Mouse (Mus musculus) spleen, postnatal 10 days (tissue): ENCODE measurements at regions not wholly inside any gene's neighbourhood (a gene's known extent, or its start where the extent isn't known, plus 50 kb on each side); places are given as distances from the start of the nearest gene placed in this dataset.

Source experiments
- DNase-seq, 2 experiments: peaks; one replicate each; pipeline ENCODE4 v3.0.0; 2021 to 2022; ENCODE audit warnings: low spot score in 2 of 2

- DNase-seq, result no peak
Observed at GRCm38 (mm10) chr7:36829710-36830109, 131.8 kb downstream of the Tshz3 start.

DNA sequence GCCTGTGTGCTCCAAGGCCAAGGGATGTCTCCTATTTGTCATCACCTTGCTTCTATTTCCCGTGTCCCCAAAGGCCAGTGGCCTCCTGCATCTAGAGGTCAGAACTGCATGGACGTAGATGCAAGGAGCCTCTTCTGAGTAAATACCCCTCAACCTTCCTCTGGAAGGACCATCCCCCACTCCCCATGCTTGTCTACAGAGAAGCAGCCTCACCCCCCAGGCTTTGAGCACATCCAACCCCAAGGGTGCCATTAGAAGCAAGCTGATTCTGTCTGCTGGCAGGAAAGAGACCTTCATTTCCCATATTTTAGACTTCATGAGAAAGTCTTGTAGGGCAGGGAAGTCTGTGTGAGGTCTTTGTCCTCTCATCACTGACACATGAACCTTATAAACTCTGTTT lies 132.2 kb downstream of the Tshz3 start:
- no peak for DNase-seq

GRCm38 (mm10) chr7:36848279-36848678 lies 150.4 kb downstream of the Tshz3 start:
- no peak for DNase-seq

GRCm38 (mm10) chr7:36851275-36851889 lies 153.5 kb downstream of the Tshz3 start:
- no peak for DNase-seq

GRCm38 (mm10) chr7:36854308-36854707 lies 156.4 kb downstream of the Tshz3 start:
- DNase-seq, result no peak

DNA sequence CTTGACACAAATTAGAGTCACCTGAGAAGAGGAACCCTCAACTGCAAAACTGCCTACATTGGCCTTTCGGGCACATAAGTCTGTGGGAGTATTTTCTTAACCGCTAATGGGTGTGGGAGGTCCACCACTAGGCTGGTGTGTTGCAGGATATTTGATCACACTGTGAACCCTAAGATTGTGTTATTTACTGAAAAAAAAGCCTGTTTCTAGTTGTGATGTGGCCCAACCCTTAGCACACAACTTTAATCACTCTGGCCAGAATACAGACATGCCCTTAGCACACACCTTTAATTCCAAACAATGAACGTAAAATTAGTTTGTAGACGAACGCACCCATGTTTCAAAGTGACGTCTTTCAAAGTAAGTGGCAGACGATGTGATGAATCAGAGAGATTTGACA lies 161.5 kb downstream of the Tshz3 start:
- DNase-seq, result no peak

DNA sequence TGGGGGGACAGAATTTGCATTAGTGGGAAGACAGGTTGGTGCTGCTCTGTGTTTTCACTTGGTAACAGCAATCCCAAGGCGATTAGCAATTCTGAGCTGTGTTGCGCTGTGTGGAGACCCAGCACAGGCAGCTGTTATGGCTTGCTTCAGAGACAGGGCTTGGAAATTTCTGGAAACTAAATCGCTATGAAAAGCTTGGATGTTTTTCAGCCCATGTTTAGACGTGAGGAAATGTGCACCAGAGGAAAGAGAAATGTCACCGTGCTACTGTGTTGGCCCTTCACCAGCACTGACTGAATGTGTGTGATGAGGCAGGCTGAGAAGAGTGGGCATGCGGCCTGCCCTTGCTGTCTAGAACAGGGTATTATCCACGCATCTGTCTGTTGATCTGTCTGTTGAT lies 164.6 kb downstream of the Tshz3 start:
- DNase-seq, result no peak

DNA sequence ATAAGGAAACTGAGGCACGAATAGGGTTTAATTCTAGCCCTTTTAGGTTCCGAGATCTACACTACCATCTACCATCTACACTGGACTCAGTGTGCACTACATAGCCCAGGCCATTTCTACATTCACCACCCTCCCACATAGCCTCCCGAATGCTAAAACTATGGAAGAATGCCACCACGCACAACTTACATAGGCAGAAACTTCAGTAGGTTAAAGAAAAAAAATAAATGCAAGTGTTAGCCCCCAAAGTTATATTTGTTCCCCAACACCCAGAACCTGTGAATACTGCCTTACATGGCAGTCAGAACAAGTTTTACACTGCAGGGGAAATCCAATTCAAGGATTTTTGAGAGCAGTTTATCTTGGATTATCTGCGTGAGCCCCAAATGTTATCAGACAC lies 165.8 kb downstream of the Tshz3 start:
- no peak for DNase-seq

DNA sequence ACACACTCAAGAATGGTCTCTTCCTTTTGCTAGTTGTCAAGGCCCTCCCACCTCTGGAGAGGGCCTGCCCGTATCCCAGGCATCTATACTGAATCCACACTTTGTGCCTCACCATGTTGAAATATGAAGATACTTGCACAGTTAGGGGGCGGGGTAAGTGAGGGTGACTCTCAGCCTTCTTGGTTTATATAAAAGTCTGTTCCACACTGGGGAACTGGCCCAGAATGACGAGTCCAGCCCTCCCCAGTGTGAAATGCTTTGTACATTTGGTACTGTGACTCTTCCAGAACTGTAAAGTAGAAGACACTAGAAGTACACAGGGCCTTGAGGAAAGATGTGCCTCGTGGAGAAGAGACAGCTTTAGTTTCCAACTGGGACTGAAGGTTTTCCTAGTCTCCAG lies 166.8 kb downstream of the Tshz3 start:
- no peak for DNase-seq

DNA sequence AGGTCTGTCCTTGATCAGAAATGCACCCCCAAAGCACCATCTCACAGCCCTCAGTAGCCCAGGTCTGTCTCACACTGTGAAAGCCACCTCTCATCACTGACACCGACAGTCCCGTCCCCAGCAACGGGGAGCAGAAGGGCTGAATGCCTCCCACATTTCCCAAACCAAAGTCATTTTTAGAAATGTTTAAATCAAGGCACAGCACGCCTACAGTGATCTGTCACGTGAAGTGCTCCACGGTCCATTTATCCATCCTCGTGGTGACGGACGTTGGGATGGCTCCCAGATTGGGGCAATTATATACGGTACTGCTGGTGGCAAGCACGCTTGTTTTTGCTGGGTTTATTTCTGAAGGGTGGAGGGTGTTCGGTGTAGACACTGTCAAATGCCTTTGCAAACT lies 168.7 kb downstream of the Tshz3 start:
- no peak for DNase-seq

GRCm38 (mm10) chr7:36874004-36874403 lies 176.1 kb downstream of the Tshz3 start:
- DNase-seq, result no peak

DNA sequence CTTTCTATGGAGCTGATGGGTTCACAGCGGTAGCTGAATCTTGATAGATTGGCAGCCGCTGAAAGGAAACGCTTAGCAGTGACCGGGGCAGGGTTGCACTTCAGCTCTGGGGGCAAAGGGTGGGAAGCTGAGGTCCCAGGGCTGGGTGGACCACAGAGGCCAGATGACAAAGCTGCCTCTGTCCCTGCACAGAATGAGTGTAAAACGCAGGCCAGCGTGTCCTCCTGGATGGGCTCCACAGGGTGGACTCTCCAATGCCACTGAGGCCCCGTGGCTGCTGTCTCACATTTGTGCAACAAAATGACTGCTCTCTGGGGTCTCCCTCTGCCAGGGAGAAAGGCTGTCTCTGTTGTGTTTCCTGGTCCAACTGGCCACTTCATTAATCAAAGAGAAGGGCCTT lies 179.8 kb downstream of the Tshz3 start:
- no peak for DNase-seq

- no peak for DNase-seq
Observed at GRCm38 (mm10) chr7:36892776-36893500, 195.0 kb downstream of the Tshz3 start.

- no peak for DNase-seq
Observed at GRCm38 (mm10) chr7:36896339-36896738, 198.4 kb downstream of the Tshz3 start.

- no peak for DNase-seq
Observed at GRCm38 (mm10) chr7:36901537-36901936, 203.6 kb downstream of the Tshz3 start.

GRCm38 (mm10) chr7:36913304-36913703 lies 215.4 kb downstream of the Tshz3 start:
- DNase-seq, result no peak

- DNase-seq, result no peak
Observed at GRCm38 (mm10) chr7:36914261-36914660, 216.3 kb downstream of the Tshz3 start.

DNA sequence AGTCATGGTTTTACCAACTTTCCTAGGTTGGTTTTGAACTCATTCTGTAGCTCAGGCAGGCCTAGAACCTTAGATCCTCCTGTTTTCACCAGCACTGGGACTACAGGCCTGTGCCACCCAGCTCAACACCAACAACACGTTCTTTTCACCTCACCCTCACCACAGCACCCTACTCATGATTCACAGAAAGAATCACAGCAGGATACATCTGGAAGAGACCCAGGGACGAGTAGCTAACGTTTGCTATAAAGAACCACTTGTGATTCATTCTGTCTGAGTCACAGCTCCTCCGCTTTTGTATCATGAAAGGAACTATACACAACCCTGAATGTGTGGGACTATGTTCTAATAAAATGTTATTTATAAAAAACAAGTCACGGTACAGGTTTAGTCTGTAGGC lies 217.3 kb downstream of the Tshz3 start:
- no peak for DNase-seq

DNA sequence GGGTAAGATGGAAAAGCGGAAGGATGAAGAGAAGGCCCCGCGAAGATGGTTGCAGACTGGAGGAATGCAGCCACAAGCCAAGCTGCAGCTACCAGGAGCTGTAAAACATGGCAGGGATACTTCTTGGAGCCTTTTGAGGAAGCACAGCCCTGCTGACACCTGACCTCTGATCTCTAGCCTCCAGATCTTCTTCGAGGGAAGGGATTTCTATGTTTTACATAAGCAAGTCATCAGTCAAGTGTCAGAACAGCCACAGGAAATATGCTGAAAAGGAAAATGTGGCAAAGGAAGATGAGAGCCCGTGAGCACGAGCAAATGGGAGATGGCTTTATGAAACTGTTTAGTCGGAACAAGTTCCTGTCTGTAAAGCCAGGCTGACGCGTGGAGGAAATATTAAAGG lies 219.1 kb downstream of the Tshz3 start:
- DNase-seq, result no peak

- no peak for DNase-seq
Observed at GRCm38 (mm10) chr7:36919413-36919812, 221.5 kb downstream of the Tshz3 start.

GRCm38 (mm10) chr7:36921003-36921402 lies 223.1 kb downstream of the Tshz3 start:
- no peak for DNase-seq

DNA sequence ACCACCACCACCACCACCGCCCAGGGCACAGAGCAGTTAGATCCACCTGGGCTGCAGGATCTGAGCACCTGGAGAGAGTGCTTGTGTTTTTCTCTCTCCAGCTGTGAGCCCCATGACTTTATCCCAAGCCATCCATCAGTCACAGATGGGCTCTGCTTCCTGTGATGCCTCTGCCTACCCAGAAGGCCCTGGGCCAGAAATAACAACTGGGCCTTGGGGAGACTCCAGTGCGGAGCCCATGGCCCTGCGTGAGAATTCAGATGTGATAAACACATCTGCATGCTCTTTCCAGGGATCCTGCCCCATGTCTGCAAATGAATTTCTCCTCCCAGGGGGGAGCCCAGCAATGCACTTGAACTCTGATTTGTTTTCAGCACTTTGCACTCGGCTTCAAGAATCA lies 235.6 kb downstream of the Tshz3 start:
- no peak for DNase-seq

DNA sequence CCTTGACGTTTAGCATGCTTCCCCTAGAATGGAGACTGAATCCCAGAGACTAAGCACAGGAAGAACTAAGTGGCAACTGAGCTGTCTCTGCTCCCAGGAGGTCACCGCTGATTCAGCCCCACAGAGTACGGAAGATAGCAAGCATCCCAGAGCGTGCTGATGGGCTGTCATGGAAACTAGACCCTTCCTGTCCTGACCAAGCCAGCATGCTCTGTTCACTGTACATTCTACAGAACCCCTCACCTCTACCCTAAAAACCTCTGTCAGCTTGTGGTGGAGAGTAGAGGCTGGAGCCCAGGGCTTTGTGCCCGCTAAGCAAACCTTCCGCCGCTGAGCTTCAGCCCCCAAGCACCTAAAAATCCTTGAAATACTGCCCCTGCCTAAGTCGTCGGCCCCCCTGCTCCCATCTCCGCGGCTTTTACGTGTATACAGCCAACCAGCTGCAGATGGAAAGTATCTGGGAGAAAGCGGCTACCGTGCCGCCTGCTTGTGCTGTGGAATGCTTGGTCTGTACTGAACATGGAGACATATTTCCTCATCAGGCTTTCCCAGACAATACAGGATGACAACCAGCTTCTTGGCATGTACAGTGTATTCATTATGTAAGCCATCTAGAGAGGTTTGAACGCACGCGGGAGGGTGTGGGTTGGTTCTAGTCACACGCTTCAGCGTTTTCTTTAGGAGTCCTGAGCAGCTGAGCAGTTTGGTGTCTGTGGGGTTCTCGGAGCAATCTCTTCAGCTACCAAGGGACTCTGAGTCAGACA lies 237.1 kb downstream of the Tshz3 start:
- DNase-seq, result no peak
